Mouse (Mus musculus) lung, embryonic 14.5 days (tissue): Measurements from ENCODE around the gene St5. TPM values are rescaled to one million over a fixed set of nuclear protein-coding genes. Genes with fewer than 3 reads are reported as not detected.

Experiments used
- ATAC-seq: fragments of 200-750 bp; cut with Nextera tagmentation; 2 replicates; pipeline ENCODE4 v1.8.0; 2017; ENCODE audit warnings: mild to moderate bottlenecking, moderate TSS enrichment, moderate library complexity; ENCODE audit not compliant: insufficient read depth
- DNase-seq: peaks from one replicate; pipeline ENCODE4 v3.0.0-alpha.2; 2015
- H3K27ac ChIP-seq: fragments of 300-500 bp; sonication (generic); 2 replicates; pipeline ENCODE4 v1.5.1; 2014; ENCODE audit warnings: low read depth, mild to moderate bottlenecking, moderate library complexity
- H3K27me3 ChIP-seq: fragments of 300-500 bp; sonication (generic); 2 replicates; pipeline ENCODE4 v1.6.1; 2014; ENCODE audit warnings: low read length, control low read depth; ENCODE audit not compliant: insufficient read depth
- H3K36me3 ChIP-seq: fragments of 300-500 bp; sonication (generic); 2 replicates; pipeline ENCODE4 v1.6.1; 2014; ENCODE audit warnings: control low read depth; ENCODE audit not compliant: insufficient read depth
- H3K4me1 ChIP-seq: fragments of 300-500 bp; sonication (generic); 2 replicates; pipeline ENCODE4 v1.6.1; 2014; ENCODE audit warnings: antibody characterized with exemption, control low read depth; ENCODE audit not compliant: insufficient read depth
- H3K4me2 ChIP-seq: fragments of 300-500 bp; sonication (generic); 2 replicates; pipeline ENCODE4 v1.6.1; 2014; ENCODE audit warnings: mild to moderate bottlenecking
- H3K4me3 ChIP-seq: fragments of 300-500 bp; sonication (generic); 2 replicates; pipeline ENCODE4 v1.5.1; 2014; ENCODE audit warnings: low read depth, low read length
- H3K9ac ChIP-seq: fragments of 300-500 bp; sonication (generic); 2 replicates; pipeline ENCODE4 v1.6.1; 2014
- H3K9me3 ChIP-seq: fragments of 300-500 bp; sonication (generic); 2 replicates; pipeline ENCODE4 v1.6.1; 2016; ENCODE audit warnings: low read depth, low read length, control low read depth
- CTCF ChIP-seq: IDR thresholded peaks from 2 replicates; pipeline ENCODE4 v1.5.1; 2016; ENCODE audit warnings: antibody characterized with exemption, low read depth
- WGBS: fragments of 180-500 bp; shearing (Covaris S2); extraction: QIAGEN DNeasy Blood & Tissue Kit; methylation state at CpG from one replicate; pipeline ENCODE4 v1.1.7; 2014; 5-methylcytosine and 5-hydroxymethylcytosine counted together
- polyA plus RNA-seq: library from polyadenylated mRNA; unstranded; fragments of >200 nt; fragmentation: Nextera tagmentation; extraction: Ambion mirVana; gene quantifications from 2 replicates; pipeline ENCODE4 v1.2.1, GENCODE M21; 2014

Gene St5
- polyA plus RNA-seq, 1 experiment from 2014 or later, result 68.6 TPM

GRCm38 (mm10) chr7:109531501-109531900 lies 171.9 kb downstream of the St5 start:
- no peaks in the 10 kb centered on the region for H3K27me3 ChIP-seq
- ATAC-seq, result no peak
- TF ChIP-seq CTCF, result no peak
- H3K9me3 ChIP-seq, result no peaks in the 10 kb centered on the region
- H3K4me2 ChIP-seq, result no peak overlapping the region
- 79% methylated on average over 5 of the region's 5 CpGs for WGBS
- no peak for DNase-seq
- peaks cover 74% of the 10 kb centered on the region for H3K36me3 ChIP-seq
- no peak overlapping the region for H3K9ac ChIP-seq
- H3K4me1 ChIP-seq, result no peaks in the 10 kb centered on the region
- no peak overlapping the region for H3K4me3 ChIP-seq
- H3K27ac ChIP-seq, result no peak overlapping the region

GRCm38 (mm10) chr7:109529741-109530140 lies 173.7 kb downstream of the St5 start:
- ATAC-seq, result no peak
- H3K4me1 ChIP-seq, result no peaks in the 10 kb centered on the region
- H3K36me3 ChIP-seq, result peaks cover 91% of the 10 kb centered on the region
- no peak overlapping the region for H3K4me2 ChIP-seq
- H3K4me3 ChIP-seq, result no peak overlapping the region
- H3K9me3 ChIP-seq, result no peaks in the 10 kb centered on the region
- H3K27me3 ChIP-seq, result no peaks in the 10 kb centered on the region
- no peak overlapping the region for H3K27ac ChIP-seq
- 86% methylated on average over 2 of the region's 2 CpGs for WGBS
- no peak for TF ChIP-seq CTCF
- no peak overlapping the region for H3K9ac ChIP-seq
- no peak for DNase-seq

GRCm38 (mm10) chr7:109528356-109528755 lies 175.0 kb downstream of the St5 start:
- no peak overlapping the region for H3K4me2 ChIP-seq
- 17% methylated on average over 3 of the region's 3 CpGs for WGBS
- H3K9me3 ChIP-seq, result no peaks in the 10 kb centered on the region
- peak; percentile 86 for TF ChIP-seq CTCF
- peaks cover 92% of the 10 kb centered on the region for H3K36me3 ChIP-seq
- ATAC-seq, result peak; percentile 70
- H3K4me1 ChIP-seq, result no peaks in the 10 kb centered on the region
- H3K4me3 ChIP-seq, result no peak overlapping the region
- H3K9ac ChIP-seq, result no peak overlapping the region
- DNase-seq, result peak; percentile 82
- no peak overlapping the region for H3K27ac ChIP-seq
- no peaks in the 10 kb centered on the region for H3K27me3 ChIP-seq

GRCm38 (mm10) chr7:109527536-109527935 lies 175.9 kb downstream of the St5 start:
- Histone ChIP-seq H3K27ac (no peak overlapping the region), H3K4me2 (no peak overlapping the region), H3K4me1 (no peaks in the 10 kb centered on the region), H3K36me3 (peaks cover 92% of the 10 kb centered on the region), H3K9ac (no peak overlapping the region), H3K27me3 (no peaks in the 10 kb centered on the region), H3K9me3 (no peaks in the 10 kb centered on the region), H3K4me3 (no peak overlapping the region)
- ATAC-seq, result no peak
- DNase-seq, result no peak
- TF ChIP-seq CTCF, result no peak
- 52% methylated on average over 3 of the region's 3 CpGs for WGBS

- Histone ChIP-seq H3K4me1 (peaks cover 3% of the 10 kb centered on the region; the same call in 1 of the 2 replicates), H3K9me3 (no peaks in the 10 kb centered on the region), H3K36me3 (peaks cover 91% of the 10 kb centered on the region), H3K4me3 (no peak overlapping the region), H3K4me2 (no peak overlapping the region), H3K27me3 (no peaks in the 10 kb centered on the region), H3K27ac (peak overlapping the region; percentile 55; the same call in 1 of the 2 replicates), H3K9ac (no peak overlapping the region)
- DNase-seq (no peak), ATAC-seq (no peak)
- 66% methylated on average over 16 of the region's 16 CpGs for WGBS
- no peak for TF ChIP-seq CTCF
Observed at GRCm38 (mm10) chr7:109525740-109526663, 177.4 kb downstream of the St5 start.

- H3K4me1 ChIP-seq, result peaks cover 8% of the 10 kb centered on the region; the same call in 1 of the 2 replicates
- H3K4me3 ChIP-seq, result no peak overlapping the region
- H3K9me3 ChIP-seq, result no peaks in the 10 kb centered on the region
- DNase-seq (peak; percentile 21), ATAC-seq (no peak)
- no peak for TF ChIP-seq CTCF
- no peak overlapping the region for H3K4me2 ChIP-seq
- WGBS, result 74% methylated on average over 3 of the region's 3 CpGs
- H3K9ac ChIP-seq, result no peak overlapping the region
- H3K36me3 ChIP-seq, result peaks cover 91% of the 10 kb centered on the region
- no peak overlapping the region for H3K27ac ChIP-seq
- no peaks in the 10 kb centered on the region for H3K27me3 ChIP-seq
Observed at GRCm38 (mm10) chr7:109524763-109525162, 178.6 kb downstream of the St5 start.

GRCm38 (mm10) chr7:109524442-109524744 lies 179.0 kb downstream of the St5 start:
- Histone ChIP-seq H3K27me3 (no peaks in the 10 kb centered on the region), H3K4me2 (no peak overlapping the region), H3K36me3 (peaks cover 89% of the 10 kb centered on the region), H3K4me1 (peaks cover 8% of the 10 kb centered on the region; the same call in 1 of the 2 replicates), H3K4me3 (no peak overlapping the region), H3K27ac (no peak overlapping the region), H3K9ac (no peak overlapping the region), H3K9me3 (no peaks in the 10 kb centered on the region)
- TF ChIP-seq CTCF, result no peak
- ATAC-seq (no peak), DNase-seq (no peak)
